Mouse (Mus musculus) E14TG2a.4 (cell line): ENCODE measurements around the gene Olfr684.

Source experiments
- CTCF ChIP-seq: conservative IDR thresholded peaks from 2 replicates; pipeline ENCODE4 v1.5.1; 2014; ENCODE audit warnings: low read length
- NANOG ChIP-seq: IDR thresholded peaks from 2 replicates; pipeline ENCODE4 v1.6.1; 2014; ENCODE audit warnings: borderline replicate concordance, low read length, mixed read lengths

DNA sequence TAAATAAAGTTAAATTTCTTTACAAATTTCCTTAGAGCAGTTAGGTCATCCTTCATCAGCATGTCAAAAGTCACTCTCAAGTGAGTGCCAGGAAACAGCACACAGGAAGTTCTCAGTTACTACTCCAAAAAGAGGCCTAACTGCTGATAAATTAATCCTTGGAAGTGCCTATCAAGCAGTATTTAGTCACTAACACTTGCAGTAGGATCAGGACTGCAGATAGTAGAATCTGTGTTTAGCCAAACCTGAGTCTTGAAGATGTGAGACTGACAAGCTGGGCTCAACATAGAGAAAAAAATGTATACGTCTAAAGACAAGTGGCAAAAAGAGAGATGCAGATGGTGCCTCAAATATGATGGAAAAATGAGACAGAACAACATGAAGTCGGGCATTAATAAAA lies 22.2 kb downstream of the Olfr684 start:
- no peak for TF ChIP-seq CTCF
- no peak for TF ChIP-seq NANOG
